Mouse (Mus musculus): ENCODE measurements around the gene Atxn1. TPM values are rescaled to one million over a fixed set of nuclear protein-coding genes. Genes with fewer than 3 reads are reported as not detected.

The Atxn1 gene
- total and polyA plus RNA-seq, 2 experiments from 2014 or later = 8.6 to 44.6 TPM

DNA sequence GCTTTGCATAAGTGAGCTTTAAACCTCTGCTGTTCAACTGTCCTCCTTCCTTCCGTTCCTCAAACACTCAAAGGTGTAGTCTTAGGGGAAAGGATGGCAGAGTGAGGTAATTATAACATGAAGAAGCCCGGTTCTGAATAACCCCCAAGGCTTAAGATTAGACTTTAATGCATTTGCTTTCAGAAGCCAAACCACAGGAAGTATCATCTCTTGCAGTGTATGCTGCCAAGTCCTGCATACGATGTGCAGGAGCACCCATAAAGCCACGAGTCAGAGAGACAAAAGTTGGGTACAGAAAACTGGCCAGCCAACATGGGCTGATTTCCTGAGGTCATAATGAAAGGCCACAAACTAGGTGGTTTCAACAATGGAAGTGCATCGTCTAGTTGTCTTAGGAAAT lies 212.3 kb downstream of the Atxn1 start:
- ATAC-seq = no peak
- Histone ChIP-seq H3K9me3 (ENCODE audit: low read length) (no peaks in the 10 kb centered on the region), H3K9ac (replicated peaks; ENCODE audit: low read length) (no peak overlapping the region), H3K27ac (no peak overlapping the region), H3K36me3 (ENCODE audit: insufficient read depth, low read length) (no peaks in the 10 kb centered on the region), H3K27me3 (ENCODE audit: insufficient read depth, low read length) (no peaks in the 10 kb centered on the region), H3K4me3 (ENCODE audit: low read length) (no peak overlapping the region), H3K4me1 (ENCODE audit: insufficient read depth, low read length) (no peaks in the 10 kb centered on the region), H3K4me2 (ENCODE audit: low read depth, low read length) (no peak overlapping the region)
- no peak for TF ChIP-seq CTCF (IDR thresholded peaks at IDR 0.05; ENCODE audit: low read depth)
- DNase-seq (ENCODE audit: low spot score) = no peak
- 54% methylated on average over 5 of the region's 5 CpGs for WGBS

DNA sequence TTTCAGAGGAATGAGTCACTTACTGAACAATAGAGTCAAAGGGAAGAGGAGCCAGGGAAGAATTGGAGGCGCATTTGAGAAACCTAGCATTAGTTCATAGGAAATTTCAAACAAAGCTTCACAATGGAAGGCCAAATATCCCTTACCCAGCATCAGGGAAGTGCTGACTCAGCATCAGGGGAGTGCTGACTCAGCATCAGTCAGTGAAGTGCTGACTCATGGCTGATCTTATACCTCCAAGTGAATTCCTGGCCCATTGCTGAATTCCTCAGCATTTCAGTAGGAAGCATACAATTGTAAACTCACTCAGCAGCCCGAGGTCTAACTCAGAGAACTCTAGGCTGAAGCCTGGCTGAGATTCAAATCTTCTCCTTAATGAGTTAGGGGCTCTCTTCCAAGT lies 213.6 kb downstream of the Atxn1 start:
- no peak overlapping the region for H3K4me3 ChIP-seq (ENCODE audit: low read length)
- no peaks in the 10 kb centered on the region for H3K27me3 ChIP-seq (ENCODE audit: insufficient read depth, low read length)
- H3K9ac ChIP-seq (replicated peaks; ENCODE audit: low read length) = no peak overlapping the region
- DNase-seq (ENCODE audit: low spot score) = no peak
- H3K9me3 ChIP-seq (ENCODE audit: low read length) = no peaks in the 10 kb centered on the region
- WGBS = 51% methylated on average over 2 of the region's 2 CpGs
- H3K4me1 ChIP-seq (ENCODE audit: insufficient read depth, low read length) = no peaks in the 10 kb centered on the region
- H3K36me3 ChIP-seq (ENCODE audit: insufficient read depth, low read length) = no peaks in the 10 kb centered on the region
- no peak for ATAC-seq
- H3K27ac ChIP-seq = no peak overlapping the region
- no peak overlapping the region for H3K4me2 ChIP-seq (ENCODE audit: low read depth, low read length)
- no peak for TF ChIP-seq CTCF (IDR thresholded peaks at IDR 0.05; ENCODE audit: low read depth)

GRCm38 (mm10) chr13:45750627-45751026 lies 214.2 kb downstream of the Atxn1 start:
- no peak for TF ChIP-seq CTCF (IDR thresholded peaks at IDR 0.05; ENCODE audit: low read depth)
- WGBS = 65% methylated on average over 6 of the region's 6 CpGs
- no peak overlapping the region for H3K27ac ChIP-seq

DNA sequence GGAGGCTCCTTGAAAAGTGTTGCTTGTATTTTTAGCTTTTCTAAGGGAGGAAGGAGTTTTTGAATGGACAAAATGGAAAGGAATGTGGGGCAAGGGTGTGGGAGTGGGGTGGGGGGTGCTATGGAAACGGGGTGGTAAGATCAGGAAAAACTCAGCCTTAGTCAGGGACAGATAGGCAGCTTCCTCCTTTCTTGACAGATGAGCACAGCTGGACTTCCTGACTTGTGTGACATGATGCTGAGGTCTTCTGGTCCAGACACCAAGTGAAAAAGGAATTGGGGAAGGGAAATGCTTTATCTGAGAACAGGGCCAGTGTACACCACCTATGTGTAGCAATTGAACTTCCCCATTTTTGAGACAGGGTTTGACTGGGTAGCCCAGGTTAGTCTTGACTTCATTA lies 214.9 kb downstream of the Atxn1 start:
- no peak for ATAC-seq
- H3K27me3 ChIP-seq (ENCODE audit: insufficient read depth, low read length) = no peaks in the 10 kb centered on the region
- no peaks in the 10 kb centered on the region for H3K9me3 ChIP-seq (ENCODE audit: low read length)
- H3K4me3 ChIP-seq (ENCODE audit: low read length) = no peak overlapping the region
- H3K9ac ChIP-seq (replicated peaks; ENCODE audit: low read length) = no peak overlapping the region
- H3K4me1 ChIP-seq (ENCODE audit: insufficient read depth, low read length) = no peaks in the 10 kb centered on the region
- H3K36me3 ChIP-seq (ENCODE audit: insufficient read depth, low read length) = no peaks in the 10 kb centered on the region
- WGBS = 55% methylated on average over 1 of the region's 1 CpGs
- TF ChIP-seq CTCF (IDR thresholded peaks at IDR 0.05; ENCODE audit: low read depth) = no peak
- no peak for DNase-seq (ENCODE audit: low spot score)
- H3K27ac ChIP-seq = no peak overlapping the region
- H3K4me2 ChIP-seq (ENCODE audit: low read depth, low read length) = no peak overlapping the region

More at GRCm38 (mm10) chr13:45750627-45751026, 214.2 kb downstream of the Atxn1 start:
- Histone ChIP-seq H3K4me1 (ENCODE audit: insufficient read depth, low read length) (no peaks in the 10 kb centered on the region), H3K36me3 (ENCODE audit: insufficient read depth, low read length) (no peaks in the 10 kb centered on the region), H3K9me3 (ENCODE audit: low read length) (no peaks in the 10 kb centered on the region), H3K9ac (replicated peaks; ENCODE audit: low read length) (no peak overlapping the region), H3K4me3 (ENCODE audit: low read length) (no peak overlapping the region), H3K27me3 (ENCODE audit: insufficient read depth, low read length) (no peaks in the 10 kb centered on the region), H3K4me2 (ENCODE audit: low read depth, low read length) (no peak overlapping the region)
- DNase-seq (ENCODE audit: low spot score) (no peak), ATAC-seq (no peak)

GRCm38 (mm10) chr13:45749222-45749621 lies 215.6 kb downstream of the Atxn1 start:
- Histone ChIP-seq H3K9me3 (ENCODE audit: low read length) (no peaks in the 10 kb centered on the region), H3K9ac (replicated peaks; ENCODE audit: low read length) (no peak overlapping the region), H3K4me3 (ENCODE audit: low read length) (no peak overlapping the region), H3K36me3 (ENCODE audit: insufficient read depth, low read length) (no peaks in the 10 kb centered on the region), H3K27me3 (ENCODE audit: insufficient read depth, low read length) (no peaks in the 10 kb centered on the region), H3K4me2 (ENCODE audit: low read depth, low read length) (no peak overlapping the region), H3K27ac (no peak overlapping the region), H3K4me1 (ENCODE audit: insufficient read depth, low read length) (no peaks in the 10 kb centered on the region)
- TF ChIP-seq CTCF (IDR thresholded peaks at IDR 0.05; ENCODE audit: low read depth) = no peak
- ATAC-seq (no peak), DNase-seq (ENCODE audit: low spot score) (no peak)
- 55% methylated on average over 8 of the region's 8 CpGs for WGBS

GRCm38 (mm10) chr13:45748691-45749090 lies 216.1 kb downstream of the Atxn1 start:
- Histone ChIP-seq H3K9ac (replicated peaks; ENCODE audit: low read length) (no peak overlapping the region), H3K4me1 (ENCODE audit: insufficient read depth, low read length) (no peaks in the 10 kb centered on the region), H3K36me3 (ENCODE audit: insufficient read depth, low read length) (no peaks in the 10 kb centered on the region), H3K9me3 (ENCODE audit: low read length) (no peaks in the 10 kb centered on the region), H3K27me3 (ENCODE audit: insufficient read depth, low read length) (no peaks in the 10 kb centered on the region), H3K27ac (no peak overlapping the region), H3K4me3 (ENCODE audit: low read length) (no peak overlapping the region), H3K4me2 (ENCODE audit: low read depth, low read length) (no peak overlapping the region)
- DNase-seq (ENCODE audit: low spot score) (no peak), ATAC-seq (no peak)
- WGBS = 75% methylated on average over 4 of the region's 4 CpGs
- no peak for TF ChIP-seq CTCF (IDR thresholded peaks at IDR 0.05; ENCODE audit: low read depth)

- ATAC-seq (peak; percentile 67), DNase-seq (ENCODE audit: low spot score) (peak; percentile 62)
- Histone ChIP-seq H3K27me3 (ENCODE audit: insufficient read depth, low read length) (no peaks in the 10 kb centered on the region), H3K36me3 (ENCODE audit: insufficient read depth, low read length) (no peaks in the 10 kb centered on the region), H3K9me3 (ENCODE audit: low read length) (no peaks in the 10 kb centered on the region), H3K4me3 (ENCODE audit: low read length) (no peak overlapping the region), H3K4me1 (ENCODE audit: insufficient read depth, low read length) (no peaks in the 10 kb centered on the region), H3K9ac (replicated peaks; ENCODE audit: low read length) (no peak overlapping the region), H3K27ac (no peak overlapping the region), H3K4me2 (ENCODE audit: low read depth, low read length) (no peak overlapping the region)
- TF ChIP-seq CTCF (IDR thresholded peaks at IDR 0.05; ENCODE audit: low read depth) = peak; percentile 47
- WGBS = 50% methylated on average over 12 of the region's 12 CpGs
Observed at GRCm38 (mm10) chr13:45745851-45746773, 218.7 kb downstream of the Atxn1 start.

Data from hindbrain, postnatal 0 days (tissue).